Mouse (Mus musculus) retina, postnatal 7 days (tissue): ENCODE results near the gene Rlf.
"Not testable (repeated sequence)": the region's sequence is repeated elsewhere in the genome, so short reads cannot be mapped to it uniquely, and the experiment has no call there.

Experiments
- DNase-seq: peaks from one replicate; pipeline ENCODE4 v3.0.0-alpha.2; 2012; ENCODE audit warnings: low read depth, low spot score

Gene Rlf

GRCm38 (mm10) chr4:121166697-121167096 is 48.2 kb downstream of the Rlf start:
- DNase-seq: not testable (repeated sequence)

- DNase-seq: no peak
Observed at GRCm38 (mm10) chr4:121163501-121164030, 51.3 kb downstream of the Rlf start.

- DNase-seq: no peak
Observed at GRCm38 (mm10) chr4:121109126-121109525, 105.8 kb downstream of the Rlf start, which contains the start of gene Tmco2. Gene Tmco2, minus strand, starts transcription at chr4:121109226.

- no peak for DNase-seq
Observed at GRCm38 (mm10) chr4:121103304-121103703, 111.6 kb downstream of the Rlf start.

- DNase-seq: peak; percentile 88
Observed at GRCm38 (mm10) chr4:121097650-121098378, 117.1 kb downstream of the Rlf start, which contains the start of gene Zmpste24. Gene Zmpste24, minus strand, starts transcription at chr4:121098241.
